Comparison of ENCODE assay signal across 8 mouse cellular contexts in genomic region chr10:59915196-59915962, GRCm38 (mm10). TPM values are rescaled to one million over a fixed set of nuclear protein-coding genes. Genes with fewer than 3 reads are reported as not detected.
DNase-seq lines count a peak whose midpoint lies in the region; ATAC-seq and TF ChIP-seq lines count a peak whose summit lies in the region.

No protein-coding gene starts in this region.

- ATAC-seq in CD4-positive, CD25-positive, alpha-beta regulatory T cell, adult 4 months, result no peak
- no peak for ATAC-seq in kidney, embryonic 15.5 days (replicated peaks; ENCODE audit: low FRiP score)

- DNase-seq in CD4-positive, CD25-positive, alpha-beta regulatory T cell, adult 2 months (ENCODE audit: low read depth, low spot score), result peak; percentile 6
- DNase-seq in kidney, adult 2 months, result no peak
- DNase-seq in adrenal gland, postnatal 14 days, result peak; percentile 77
- no peak for DNase-seq in limb, embryonic 10.5 days (ENCODE audit: low spot score)
- DNase-seq in cerebellum, adult 9-11 months, result no peak
- DNase-seq in layer of hippocampus, postnatal 25 days (ENCODE audit: extremely low spot score in 1 of 2, low spot score in 1 of 2), result no peak

- no peaks in the 10 kb centered on the region for H3K9me3 ChIP-seq in kidney, embryonic 15.5 days (replicated peaks)
- no peaks in the 10 kb centered on the region for H3K9me3 ChIP-seq in limb, embryonic 10.5 days (replicated peaks)

- WGBS in kidney, adult 2 months, result 80% methylated on average over 8 of the region's 8 CpGs
- 93% methylated on average over 8 of the region's 8 CpGs for WGBS in kidney, embryonic 15.5 days
- WGBS in limb, embryonic 10.5 days, result 89% methylated on average over 8 of the region's 8 CpGs

- H3K9ac ChIP-seq in kidney, embryonic 15.5 days, result no peak overlapping the region

- no peak overlapping the region for H3K4me3 ChIP-seq in kidney, adult 2 months (ENCODE audit: insufficient read depth, low read depth, low read length)
- no peak overlapping the region for H3K4me3 ChIP-seq in kidney, embryonic 15.5 days (replicated peaks)
- H3K4me3 ChIP-seq in limb, embryonic 10.5 days, result no peak overlapping the region

- no peak for TF ChIP-seq POLR2A in kidney, adult 2 months (IDR thresholded peaks at IDR 0.05; ENCODE audit: low read depth, low read length)

- no peak overlapping the region for H3K4me2 ChIP-seq in kidney, embryonic 15.5 days

- H3K27ac ChIP-seq in kidney, adult 2 months (ENCODE audit: insufficient read depth, low read depth, low read length), result peak overlapping the region; percentile 36
- H3K27ac ChIP-seq in kidney, embryonic 15.5 days, result no peak overlapping the region
- peak overlapping the region; percentile 91 for H3K27ac ChIP-seq in limb, embryonic 10.5 days

- H3K4me1 ChIP-seq in kidney, adult 2 months (ENCODE audit: control insufficient read depth, insufficient read depth, low read length), result peaks cover 19% of the 10 kb centered on the region
- peaks cover 48% of the 10 kb centered on the region for H3K4me1 ChIP-seq in kidney, embryonic 15.5 days
- H3K4me1 ChIP-seq in limb, embryonic 10.5 days, result peaks cover 76% of the 10 kb centered on the region

- no peaks in the 10 kb centered on the region for H3K36me3 ChIP-seq in kidney, adult 2 months (ENCODE audit: control insufficient read depth, insufficient read depth, low read length)
- no peaks in the 10 kb centered on the region for H3K36me3 ChIP-seq in kidney, embryonic 15.5 days
- no peaks in the 10 kb centered on the region for H3K36me3 ChIP-seq in limb, embryonic 10.5 days

- TF ChIP-seq CTCF in kidney, adult 2 months (conservative IDR thresholded peaks at IDR 0.05; ENCODE audit: insufficient read depth, insufficient read length, low read depth, low read length), result no peak

- H3K27me3 ChIP-seq in kidney, adult 2 months (replicated peaks; ENCODE audit: control insufficient read depth, insufficient read depth, low read length), result no peaks in the 10 kb centered on the region
- H3K27me3 ChIP-seq in kidney, embryonic 15.5 days, result no peaks in the 10 kb centered on the region
- H3K27me3 ChIP-seq in limb, embryonic 10.5 days (ENCODE audit: low read depth, poor library complexity, severe bottlenecking), result no peaks in the 10 kb centered on the region

RNA-seq across cellular contexts. Expression of gene Dnajb12, which starts 36.0 kb away (rescaled TPM):
- polyA plus RNA-seq in CD4-positive, CD25-positive, alpha-beta regulatory T cell, adult 4 months (2017; shearing (Covaris generic)), result 10 to 100 TPM; 19.1 to 25.2 TPM
- 85.8 and 87.3 TPM in 2 replicates for polyA plus RNA-seq in kidney, adult 2 months (2012; rRNA removed)
- 27.1 and 30.2 TPM in 2 replicates for polyA plus RNA-seq in kidney, embryonic 15.5 days (2015; fragmentation: Nextera tagmentation; extraction: Ambion mirVana)
- 49.5 and 50.6 TPM in 2 replicates for total RNA-seq in adrenal gland, postnatal 14 days (2021)
- 25.8 and 28.2 TPM in 2 replicates for polyA plus RNA-seq in limb, embryonic 10.5 days (2016; fragmentation: Nextera tagmentation; extraction: Ambion mirVana)
- total RNA-seq in layer of hippocampus, postnatal 25 days (2021), result 10 to 100 TPM; 53.3 to 54.0 TPM

RNA-seq across cellular contexts. Expression of gene Ddit4, which starts 36.3 kb away (rescaled TPM):
- polyA plus RNA-seq in CD4-positive, CD25-positive, alpha-beta regulatory T cell, adult 4 months (2017; shearing (Covaris generic)), result 10 to 100 TPM; 16.6 to 32.8 TPM
- 21.1 and 21.6 TPM in 2 replicates for polyA plus RNA-seq in kidney, adult 2 months (2012; rRNA removed)
- polyA plus RNA-seq in kidney, embryonic 15.5 days (2015; fragmentation: Nextera tagmentation; extraction: Ambion mirVana), result 31.0 and 36.3 TPM in 2 replicates
- 70.5 and 103 TPM in 2 replicates for total RNA-seq in adrenal gland, postnatal 14 days (2021)
- 30.3 and 58.7 TPM in 2 replicates for polyA plus RNA-seq in limb, embryonic 10.5 days (2016; fragmentation: Nextera tagmentation; extraction: Ambion mirVana)
- total RNA-seq in layer of hippocampus, postnatal 25 days (2021), result 10 to 100 TPM; 77.1 to 100.0 TPM

Comparison
In these comparisons a context has a peak if more than half of its experiments do, and no peak if none do; other contexts are left out.
1. DNase-seq: peak in CD4-positive, CD25-positive, alpha-beta regulatory T cell, adult 2 months (single experiment) and adrenal gland, postnatal 14 days (single experiment); none in kidney, adult 2 months (single experiment), limb, embryonic 10.5 days (single experiment), cerebellum, adult 9-11 months (single experiment) and layer of hippocampus, postnatal 25 days (0 of 2).